Mouse (Mus musculus) MEL (cell line): Measurements from ENCODE around the gene Nfkbie.

Source experiments
- BHLHE40 ChIP-seq: IDR thresholded peaks from 2 replicates; pipeline ENCODE4 v1.6.1; 2012; ENCODE audit warnings: low read depth, mild to moderate bottlenecking, inconsistent platforms, low read length, improper control_type of control experiment, borderline replicate concordance
- CHD1 ChIP-seq: IDR thresholded peaks from 2 replicates; pipeline ENCODE4 v1.6.1; 2012; ENCODE audit warnings: low read depth, mild to moderate bottlenecking, inconsistent platforms, low read length, improper control_type of control experiment
- CTCF ChIP-seq, 3 experiments: IDR thresholded peaks in 2 of 3; conservative IDR thresholded peaks in 1 of 3; 2 replicates each; pipeline ENCODE4 v1.5.1; 2011 to 2012; ENCODE audit warnings: low read length in 3 of 3, low read depth in 2 of 3, mild to moderate bottlenecking in 2 of 3, improper control_type of control experiment in 1 of 3, inconsistent platforms in 1 of 3, mixed read lengths in 1 of 3, moderate library complexity in 1 of 3; ENCODE audit not compliant: control insufficient read depth in 1 of 3, insufficient read depth in 1 of 3, poor library complexity in 1 of 3, severe bottlenecking in 1 of 3
- EP300 ChIP-seq, 2 experiments: IDR thresholded peaks; 2 replicates each; pipeline ENCODE4 v1.6.1; 2011; ENCODE audit warnings: improper control_type of control experiment in 2 of 2, low read length in 2 of 2, low read depth in 1 of 2, mild to moderate bottlenecking in 1 of 2
- JUND ChIP-seq: IDR thresholded peaks from 2 replicates; pipeline ENCODE4 v1.6.1; 2011; ENCODE audit warnings: low read depth, mild to moderate bottlenecking, improper control_type of control experiment, low read length
- KAT2A ChIP-seq: conservative IDR thresholded peaks from 2 replicates; pipeline ENCODE4 v1.6.1; 2012; ENCODE audit warnings: low read depth, low read length, improper control_type of control experiment, inconsistent platforms
- MXI1 ChIP-seq: IDR thresholded peaks from 2 replicates; pipeline ENCODE4 v1.6.1; 2011; ENCODE audit warnings: mild to moderate bottlenecking, low read depth, low read length, improper control_type of control experiment
- NRF1 ChIP-seq: IDR thresholded peaks from 2 replicates; pipeline ENCODE4 v1.6.1; 2014; ENCODE audit warnings: low read depth, mild to moderate bottlenecking, inconsistent platforms, low read length, improper control_type of control experiment, moderate library complexity; ENCODE audit not compliant: poor library complexity, insufficient read depth, severe bottlenecking
- RCOR1 ChIP-seq: IDR thresholded peaks from 2 replicates; pipeline ENCODE4 v1.6.1; 2012; ENCODE audit warnings: low read depth, mild to moderate bottlenecking, inconsistent platforms, low read length, improper control_type of control experiment
- USF1 ChIP-seq: IDR thresholded peaks from 2 replicates; pipeline ENCODE4 v1.6.1; 2014; ENCODE audit warnings: low read depth, mild to moderate bottlenecking, inconsistent platforms, low read length, improper control_type of control experiment, moderate library complexity
- USF2 ChIP-seq, 2 experiments: IDR thresholded peaks; 2 replicates each; pipeline ENCODE4 v1.6.1; 2011 to 2012; ENCODE audit warnings: improper control_type of control experiment in 2 of 2, low read length in 2 of 2, borderline replicate concordance in 1 of 2, inconsistent platforms in 1 of 2, low read depth in 1 of 2, mild to moderate bottlenecking in 1 of 2; ENCODE audit not compliant: insufficient read depth in 1 of 2

DNA sequence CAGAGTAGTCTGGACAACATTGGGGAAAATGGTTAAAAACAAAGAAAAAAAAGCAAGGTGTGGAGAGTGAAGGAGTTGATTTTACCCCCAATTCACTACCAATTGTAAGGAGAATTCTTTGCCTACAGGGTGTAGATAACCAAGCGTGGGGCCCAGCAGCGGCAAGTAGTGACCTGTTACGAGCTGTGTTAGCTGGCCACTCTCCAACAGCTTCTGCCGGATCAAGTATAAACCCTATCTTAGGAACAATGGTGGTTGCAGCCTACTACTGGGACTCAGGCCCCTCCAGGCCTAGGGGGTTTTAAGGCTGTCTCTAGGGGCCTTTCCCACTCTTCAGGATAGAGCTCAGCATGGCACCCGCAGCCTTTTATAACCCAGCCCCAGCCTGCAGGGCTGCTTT is 22.7 kb downstream of the Nfkbie start:
- TF ChIP-seq EP300 (IDR thresholded peaks at IDR 0.05; ENCODE audit: low read depth in 1 of 2, low read length in 2 of 2) (peak in 1 of 2 experiments; percentile 20; a peak in 2 of 4 replicates), NRF1 (no peak), MXI1 (no peak), JUND (no peak), KAT2A (no peak), CHD1 (no peak), CTCF (IDR thresholded peaks at IDR 0.05 in 2 of 3, conservative IDR thresholded peaks at IDR 0.05 in 1 of 3; ENCODE audit: control insufficient read depth in 1 of 3, insufficient read depth in 1 of 3, low read depth in 2 of 3, low read length in 3 of 3, poor library complexity in 1 of 3, severe bottlenecking in 1 of 3) (no peak), BHLHE40 (no peak), USF2 (IDR thresholded peaks at IDR 0.05; ENCODE audit: borderline replicate concordance in 1 of 2, insufficient read depth in 1 of 2, low read depth in 1 of 2, low read length in 2 of 2) (no peak), USF1 (no peak), RCOR1 (no peak)
